In genomic region chr3:29132054-29132931, GRCm38 (mm10) we compare ENCODE assay signal across 24 mouse cellular contexts. TPM values are rescaled to one million over a fixed set of nuclear protein-coding genes. Genes with fewer than 3 reads are reported as not detected.
DNase-seq lines count a peak whose midpoint lies in the region; ATAC-seq and TF ChIP-seq lines count a peak whose summit lies in the region.
"Had no signal": no experiment of that assay in that cellular context is flagged by ENCODE, and none has a peak within 500 bp of the region (broad histone marks: within the 10 kb centered on the region; RNA-seq: fewer than 3 reads in every experiment).

No protein-coding gene starts in this region.

- no peaks in the 10 kb centered on the region for H3K36me3 ChIP-seq in lung, embryonic 14.5 days (ENCODE audit: insufficient read depth)
- H3K36me3 ChIP-seq in lung, embryonic 16.5 days (ENCODE audit: control insufficient read depth, insufficient read depth, low read length), result no peaks in the 10 kb centered on the region
- H3K36me3 ChIP-seq: embryonic facial prominence, embryonic 10.5 days; embryonic facial prominence, embryonic 12.5 days; forebrain, embryonic 15.5 days; G1E had no signal

- H3K4me1 ChIP-seq in lung, embryonic 14.5 days (ENCODE audit: insufficient read depth), result no peaks in the 10 kb centered on the region
- no peaks in the 10 kb centered on the region for H3K4me1 ChIP-seq in lung, adult 2 months (ENCODE audit: control insufficient read depth, insufficient read depth, low read length)
- H3K4me1 ChIP-seq in lung, embryonic 16.5 days (replicated peaks; ENCODE audit: control insufficient read depth, insufficient read depth, low read length), result peaks cover 5% of the 10 kb centered on the region; the same call in 1 of the 2 replicates

- DNase-seq in lung, embryonic 14.5 days, result peak; percentile 72
- no peak for DNase-seq in lung, adult 2 months
- no peak for DNase-seq in lung, postnatal 14 days
- peak; percentile 62 for DNase-seq in lung, postnatal 10 days
- no peak for DNase-seq in lung, postnatal 25 days (ENCODE audit: low spot score)
- DNase-seq: adrenal gland, adult 8-10 months; adrenal gland, postnatal 14 days; adrenal gland, postnatal 36 days; B cell, adult 2 months; cerebellum, adult 11-12 months; cerebellum, adult 2 months; cerebellum, adult 9-10 months; cerebellum, postnatal 10 days; cerebellum, postnatal 25 days had no signal

- no peaks in the 10 kb centered on the region for H3K27me3 ChIP-seq in lung, embryonic 14.5 days (ENCODE audit: insufficient read depth, low read length)
- H3K27me3 ChIP-seq in lung, embryonic 16.5 days (ENCODE audit: control insufficient read depth, insufficient read depth, low read depth, low read length), result no peaks in the 10 kb centered on the region
- H3K27me3 ChIP-seq: CH12.LX; embryonic facial prominence, embryonic 12.5 days; forebrain, embryonic 13.5 days; forebrain, embryonic 15.5 days had no signal

- H3K9me3 ChIP-seq in lung, embryonic 14.5 days (ENCODE audit: low read depth, low read length), result no peaks in the 10 kb centered on the region
- no peaks in the 10 kb centered on the region for H3K9me3 ChIP-seq in lung, embryonic 16.5 days (ENCODE audit: control insufficient read depth, low read length)
- H3K9me3 ChIP-seq: embryonic facial prominence, embryonic 10.5 days; embryonic facial prominence, embryonic 12.5 days; forebrain, embryonic 13.5 days; forebrain, embryonic 15.5 days; G1E had no signal

- TF ChIP-seq CTCF in lung, embryonic 14.5 days (IDR thresholded peaks at IDR 0.05; ENCODE audit: low read depth), result no peak
- TF ChIP-seq CTCF in lung, adult 2 months (IDR thresholded peaks at IDR 0.05; ENCODE audit: insufficient read depth, low read length), result no peak

- peak; percentile 88 for ATAC-seq in lung, embryonic 14.5 days (ENCODE audit: insufficient read depth)
- ATAC-seq in lung, embryonic 16.5 days (ENCODE audit: low read depth), result peak; percentile 90
- ATAC-seq: activated CD4-positive, CD25-positive, alpha-beta regulatory T cell, adult 4 months; CD4-positive, CD25-positive, alpha-beta regulatory T cell, adult 4 months; forebrain, embryonic 13.5 days; forebrain, embryonic 15.5 days; Patski had no signal

- TF ChIP-seq POLR2A in lung, adult 2 months (IDR thresholded peaks at IDR 0.05; ENCODE audit: borderline replicate concordance, extremely low read depth, low read depth, low read length), result no peak

- no peak overlapping the region for H3K9ac ChIP-seq in lung, embryonic 14.5 days
- H3K9ac ChIP-seq in lung, embryonic 16.5 days (ENCODE audit: low read length), result no peak overlapping the region
- H3K9ac ChIP-seq: embryonic facial prominence, embryonic 12.5 days; forebrain, embryonic 13.5 days; forebrain, embryonic 15.5 days had no signal

- WGBS in lung, embryonic 14.5 days, result 48% methylated on average over 2 of the region's 2 CpGs
- 74% methylated on average over 2 of the region's 2 CpGs for WGBS in lung, adult 2 months
- WGBS in lung, embryonic 16.5 days, result 41% methylated on average over 2 of the region's 2 CpGs

- H3K4me2 ChIP-seq in lung, embryonic 14.5 days, result no peak overlapping the region
- H3K4me2 ChIP-seq in lung, embryonic 16.5 days (ENCODE audit: low read depth, low read length), result no peak overlapping the region
- H3K4me2 ChIP-seq: embryonic facial prominence, embryonic 12.5 days; forebrain, embryonic 13.5 days; forebrain, embryonic 15.5 days had no signal

- H3K4me3 ChIP-seq in lung, embryonic 14.5 days (ENCODE audit: low read depth, low read length), result no peak overlapping the region
- H3K4me3 ChIP-seq in lung, adult 2 months (replicated peaks; ENCODE audit: extremely low read depth, low read depth, low read length), result no peak overlapping the region
- H3K4me3 ChIP-seq in lung, embryonic 16.5 days (ENCODE audit: low read length), result no peak overlapping the region
- H3K4me3 ChIP-seq: embryonic facial prominence, embryonic 10.5 days; embryonic facial prominence, embryonic 12.5 days; forebrain, embryonic 13.5 days; forebrain, embryonic 15.5 days had no signal

- H3K27ac ChIP-seq in lung, embryonic 14.5 days (ENCODE audit: low read depth), result no peak overlapping the region
- H3K27ac ChIP-seq in lung, embryonic 16.5 days (ENCODE audit: low read length), result peak overlapping the region; percentile 46
- H3K27ac ChIP-seq: embryonic facial prominence, embryonic 10.5 days; embryonic facial prominence, embryonic 12.5 days; forebrain, embryonic 13.5 days; forebrain, embryonic 15.5 days had no signal

RNA-seq across cellular contexts. Expression of gene Egfem1, which starts 50.5 kb away (rescaled TPM):
- polyA plus RNA-seq in lung, embryonic 14.5 days (2014; fragmentation: Nextera tagmentation; extraction: Ambion mirVana), result 6.7 and 9.3 TPM in 2 replicates
- 0.80 and 1.2 TPM in 2 replicates for polyA plus RNA-seq in lung, adult 2 months (2012; rRNA removed)
- polyA plus RNA-seq in lung, embryonic 16.5 days (2015; fragmentation: Nextera tagmentation; extraction: Ambion mirVana), result 18.5 and 24.2 TPM in 2 replicates
- polyA plus RNA-seq: activated CD4-positive, CD25-positive, alpha-beta regulatory T cell, adult 4 months; CD4-positive, CD25-positive, alpha-beta regulatory T cell, adult 4 months; G1E; Patski had no signal

Comparison
In these comparisons a context has a peak if more than half of its experiments do, and no peak if none do; other contexts are left out.
1. DNase-seq: peak in lung, embryonic 14.5 days (single experiment) and lung, postnatal 10 days (single experiment); none in lung, adult 2 months (single experiment), lung, postnatal 14 days (single experiment) and lung, postnatal 25 days (single experiment).